Mouse (Mus musculus): Measurements from ENCODE around the gene Lmo1.

DNA sequence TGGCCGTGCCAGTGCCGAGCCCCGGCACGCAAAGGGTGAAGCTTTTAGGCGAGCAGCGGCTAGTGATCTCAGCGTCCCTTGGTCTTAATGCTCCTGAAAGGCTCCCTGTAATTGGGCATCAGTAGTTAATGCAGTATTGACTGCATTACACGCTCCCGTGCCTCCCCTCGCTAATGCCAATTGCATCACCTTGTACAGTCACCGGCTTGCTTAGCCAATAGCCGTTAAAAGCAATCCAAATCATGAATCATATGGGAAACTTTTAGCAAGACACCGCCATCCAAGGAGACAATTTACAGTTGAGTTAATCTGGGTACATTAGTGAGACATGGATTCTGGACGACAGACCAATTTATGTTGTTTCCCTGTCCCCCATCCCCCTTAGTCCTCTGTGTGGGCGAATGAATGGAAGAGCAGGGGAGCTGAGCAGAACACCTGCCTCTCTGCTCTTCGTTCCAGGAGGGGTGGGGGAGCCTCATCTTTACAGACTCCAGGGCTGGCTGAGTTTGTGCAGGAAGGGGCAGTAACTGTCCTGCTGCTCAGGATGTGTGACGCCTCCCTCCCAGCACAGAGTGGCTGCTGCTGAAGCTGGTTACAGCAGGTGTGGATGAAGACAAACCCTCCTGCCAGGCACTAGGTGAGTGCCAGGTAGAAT is 8.9 kb downstream of the Lmo1 start:
- TF ChIP-seq CTCF (IDR thresholded peaks at IDR 0.05; ENCODE audit: control insufficient read depth, insufficient read depth, low read length) (no peak), POLR2A (IDR thresholded peaks at IDR 0.05; ENCODE audit: borderline replicate concordance, control insufficient read depth, low read depth, low read length) (no peak)
